Mouse (Mus musculus) T-helper 2 cell (primary cell): ENCODE measurements at regions not wholly inside any gene's neighbourhood (a gene's known extent, or its start where the extent isn't known, plus 50 kb on each side); places are given as distances from the start of the nearest gene placed in this dataset.

ENCODE experiments used
- in situ Hi-C: fragments of 300-600 bp; cut with MboI, MseI; formaldehyde crosslinking; loops from one replicate; pipeline ENCODE4 v1.15.1; 2025; ENCODE audit warnings: high pct_unique_total_duplicates

GRCm38 (mm10) chr6:16999451-17000139, 65.4 kb upstream of the Tes start:
- in situ Hi-C loops: loop anchor here (10.0 kb wide), 1 partner anchor 175 kb away; no protein-coding TSS in a partner anchor

GRCm38 (mm10) chr6:16995495-16995936, 69.4 kb upstream of the Tes start:
- in situ Hi-C loops: loop anchor here (10.0 kb wide), 1 partner anchor 179 kb away; no protein-coding TSS in a partner anchor

GRCm38 (mm10) chr6:16994711-16995110, 70.2 kb upstream of the Tes start:
- in situ Hi-C loops: loop anchor here (10.0 kb wide), 1 partner anchor 180 kb away; no protein-coding TSS in a partner anchor

GRCm38 (mm10) chr6:16991996-16992591, 72.9 kb upstream of the Tes start:
- in situ Hi-C loops: loop anchor here (10.0 kb wide), 1 partner anchor 183 kb away; no protein-coding TSS in a partner anchor

GRCm38 (mm10) chr6:16978206-16978505, 79.9 kb upstream of the Tfec start:
- in situ Hi-C loops: no loop called here

GRCm38 (mm10) chr6:16977392-16978205, 79.4 kb upstream of the Tfec start:
- in situ Hi-C loops: no loop called here

- in situ Hi-C loops: no loop called here
Observed at GRCm38 (mm10) chr6:16965658-16966057, 67.4 kb upstream of the Tfec start.

GRCm38 (mm10) chr6:16964362-16964761, 66.1 kb upstream of the Tfec start:
- in situ Hi-C loops: no loop called here

GRCm38 (mm10) chr6:16963958-16964357, 65.7 kb upstream of the Tfec start:
- in situ Hi-C loops: no loop called here

- in situ Hi-C loops: no loop called here
Observed at GRCm38 (mm10) chr6:16958102-16958501, 59.9 kb upstream of the Tfec start.

- in situ Hi-C loops: no loop called here
Observed at GRCm38 (mm10) chr6:16956771-16957435, 58.7 kb upstream of the Tfec start.
